ENCODE assay signal across 32 mouse cellular contexts in genomic region chr11:111159299-111159698, GRCm38 (mm10).
"Had no signal": no experiment of that assay in that cellular context is flagged by ENCODE, and none has a peak within 500 bp of the region (broad histone marks: within the 10 kb centered on the region; RNA-seq: fewer than 3 reads in every experiment).

No protein-coding gene starts in this region.

- DNase-seq: left cerebral cortex, postnatal 4 days; liver; liver, embryonic 13.5 days; lung, adult 18-20 months; lung, adult 2 months; lung, embryonic 14.5 days; lung, postnatal 10 days; lung, postnatal 14 days; lung, postnatal 36 days; lung, postnatal 4 days; midbrain, embryonic 14.5 days had no signal

- ATAC-seq: liver, embryonic 12.5 days; lung, postnatal 0 days; midbrain, embryonic 13.5 days; midbrain, embryonic 15.5 days; midbrain, embryonic 16.5 days had no signal

- H3K27ac ChIP-seq: left cerebral cortex, adult 2 months; limb, embryonic 10.5 days; limb, embryonic 12.5 days; limb, embryonic 13.5 days; limb, embryonic 15.5 days; liver, embryonic 12.5 days; liver, embryonic 13.5 days; liver, embryonic 14.5 days; liver, embryonic 15.5 days; lung, embryonic 15.5 days; macrophage; midbrain, embryonic 10.5 days; midbrain, embryonic 12.5 days; midbrain, embryonic 13.5 days; midbrain, embryonic 15.5 days; neural tube, embryonic 12.5 days had no signal

- H3K36me3 ChIP-seq: limb, embryonic 10.5 days; limb, embryonic 12.5 days; limb, embryonic 13.5 days; limb, embryonic 15.5 days; liver, embryonic 12.5 days; liver, embryonic 13.5 days; liver, embryonic 15.5 days; lung, embryonic 15.5 days; midbrain, embryonic 10.5 days; midbrain, embryonic 12.5 days; midbrain, embryonic 13.5 days; midbrain, embryonic 15.5 days; neural tube, embryonic 12.5 days had no signal

- H3K9me3 ChIP-seq: limb, embryonic 10.5 days; limb, embryonic 12.5 days; limb, embryonic 13.5 days; limb, embryonic 15.5 days; liver, embryonic 12.5 days; liver, embryonic 13.5 days; liver, embryonic 15.5 days; lung, embryonic 15.5 days; megakaryocyte, embryonic 14.5 days; midbrain, embryonic 10.5 days; midbrain, embryonic 12.5 days; midbrain, embryonic 13.5 days; midbrain, embryonic 15.5 days; neural tube, embryonic 12.5 days had no signal

- H3K4me1 ChIP-seq: limb, embryonic 10.5 days; limb, embryonic 12.5 days; limb, embryonic 13.5 days; limb, embryonic 15.5 days; liver, embryonic 12.5 days; liver, embryonic 13.5 days; liver, embryonic 15.5 days; lung, embryonic 15.5 days; megakaryocyte, embryonic 14.5 days; midbrain, embryonic 10.5 days; midbrain, embryonic 12.5 days; midbrain, embryonic 13.5 days; midbrain, embryonic 15.5 days; neural tube, embryonic 12.5 days had no signal

- H3K9ac ChIP-seq: limb, embryonic 12.5 days; limb, embryonic 13.5 days; limb, embryonic 15.5 days; liver, embryonic 12.5 days; liver, embryonic 13.5 days; liver, embryonic 14.5 days; liver, embryonic 15.5 days; lung, embryonic 14.5 days; lung, embryonic 15.5 days; midbrain, embryonic 12.5 days; midbrain, embryonic 13.5 days; midbrain, embryonic 15.5 days; neural tube, embryonic 12.5 days had no signal

- H3K4me2 ChIP-seq: limb, embryonic 12.5 days; limb, embryonic 13.5 days; limb, embryonic 15.5 days; liver, embryonic 11.5 days; liver, embryonic 12.5 days; liver, embryonic 13.5 days; liver, embryonic 15.5 days; lung, embryonic 14.5 days; lung, embryonic 15.5 days; midbrain, embryonic 11.5 days; midbrain, embryonic 12.5 days; midbrain, embryonic 13.5 days; midbrain, embryonic 15.5 days; neural tube, embryonic 12.5 days had no signal

- H3K4me3 ChIP-seq: left cerebral cortex, adult 2 months; limb, embryonic 10.5 days; limb, embryonic 12.5 days; limb, embryonic 13.5 days; limb, embryonic 15.5 days; liver, embryonic 12.5 days; liver, embryonic 13.5 days; liver, embryonic 15.5 days; lung, embryonic 15.5 days; megakaryocyte, embryonic 14.5 days; midbrain, embryonic 10.5 days; midbrain, embryonic 12.5 days; midbrain, embryonic 13.5 days; midbrain, embryonic 15.5 days; myocyte; neural tube, embryonic 12.5 days had no signal

- H3K27me3 ChIP-seq: limb, embryonic 12.5 days; limb, embryonic 13.5 days; limb, embryonic 15.5 days; liver, embryonic 12.5 days; liver, embryonic 13.5 days; liver, embryonic 15.5 days; lung, embryonic 15.5 days; megakaryocyte, embryonic 14.5 days; midbrain, embryonic 12.5 days; midbrain, embryonic 13.5 days; midbrain, embryonic 15.5 days; neural tube, embryonic 12.5 days had no signal
